Mouse (Mus musculus): ENCODE data around the gene Nlrp4e. TPM values are rescaled to one million over a fixed set of nuclear protein-coding genes. Genes with fewer than 3 reads are reported as not detected.
"Not testable (repeated sequence)": the region's sequence is repeated elsewhere in the genome, so short reads cannot be mapped to it uniquely, and the experiment has no call there.

Gene Nlrp4e
- polyA plus RNA-seq (2021): not detected

- H3K27me3 ChIP-seq; DNase-seq (ENCODE audit: low read depth, low spot score); ATAC-seq; POLR2A ChIA-PET; in situ Hi-C loops (cut with MboI; ENCODE audit: low pct_unique_long_range_greater_than_20kb); CTCF ChIA-PET: not testable (repeated sequence)
Observed at GRCm38 (mm10) chr7:23300892-23301291, at the start of gene Nlrp4e. Gene Nlrp4e (plus strand): TSS chr7:23301192.

DNA sequence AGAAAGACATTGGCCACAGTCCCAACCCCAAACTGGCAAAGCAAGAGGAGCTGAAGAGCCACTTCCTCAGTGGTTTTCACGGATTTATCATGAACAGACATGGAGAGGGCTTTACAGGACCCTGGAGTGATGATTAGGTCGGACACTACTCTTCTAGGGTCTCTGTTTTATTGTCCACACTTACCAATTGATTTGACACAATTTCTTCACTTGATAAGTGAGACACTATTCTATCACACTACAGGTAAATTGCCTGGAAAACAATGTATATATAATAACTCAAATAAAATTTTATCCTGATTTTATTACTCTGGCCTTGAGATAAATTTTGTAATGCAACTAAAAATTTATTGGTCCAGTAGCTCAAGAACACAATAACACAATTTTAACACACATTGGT, 49.4 kb upstream of the Nlrp4e start, which contains the start of gene Vmn1r166:
Gene Vmn1r166, minus strand, starts transcription at position 101 of the 400 bp plus-strand sequence.
- CTCF ChIA-PET; DNase-seq (ENCODE audit: low read depth, low spot score); in situ Hi-C loops (cut with MboI; ENCODE audit: low pct_unique_long_range_greater_than_20kb); POLR2A ChIA-PET; H3K27me3 ChIP-seq; ATAC-seq: not testable (repeated sequence)

DNA sequence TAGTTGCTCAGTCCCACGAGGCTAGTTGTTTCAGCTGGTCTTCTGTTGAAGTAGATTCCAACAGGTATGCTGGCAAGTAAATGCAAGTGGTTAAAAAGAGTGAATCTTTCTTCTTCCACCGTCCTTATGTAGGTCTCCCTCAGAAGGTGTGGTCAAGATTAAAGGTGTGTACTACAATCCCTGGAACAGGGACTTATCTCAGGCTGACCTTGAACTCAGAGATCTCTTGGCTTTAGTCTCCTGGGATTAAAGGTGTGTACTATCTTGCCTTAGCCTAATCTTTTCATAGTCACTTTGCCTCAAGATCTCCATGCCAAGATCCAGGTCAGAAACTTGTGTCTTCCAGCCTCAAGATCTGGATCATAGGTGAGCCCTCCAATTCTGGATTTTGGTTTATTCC, 22.2 kb upstream of the Nlrp4e start, which contains the start of gene Gm6902:
Gene Gm6902, minus strand, starts transcription at position 101 of the 400 bp plus-strand sequence.
- in situ Hi-C loops (cut with MboI; ENCODE audit: low pct_unique_long_range_greater_than_20kb); POLR2A ChIA-PET; CTCF ChIA-PET; DNase-seq (ENCODE audit: low read depth, low spot score); H3K27me3 ChIP-seq; ATAC-seq: not testable (repeated sequence)

DNA sequence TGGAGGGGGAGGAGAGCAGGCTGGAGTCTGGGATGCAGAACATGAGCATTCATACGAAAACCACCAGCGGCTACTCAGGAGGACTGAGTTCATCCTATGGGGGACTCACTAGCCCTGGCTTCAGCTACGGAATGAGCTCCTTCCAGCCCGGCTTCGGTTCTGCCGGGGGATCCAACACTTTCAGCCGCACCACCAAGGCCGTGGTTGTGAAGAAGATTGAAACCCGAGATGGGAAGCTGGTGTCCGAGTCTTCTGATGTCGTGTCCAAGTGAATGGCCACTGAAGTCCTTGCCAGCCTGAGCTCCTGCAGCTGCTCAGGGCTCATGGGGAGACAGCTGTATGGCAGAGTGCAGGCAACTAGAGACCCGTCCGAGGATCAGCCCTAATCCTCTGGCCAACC, 57.3 kb downstream of the Nlrp4e start:
- H3K27me3 ChIP-seq; in situ Hi-C loops (cut with MboI; ENCODE audit: low pct_unique_long_range_greater_than_20kb); ATAC-seq; POLR2A ChIA-PET; DNase-seq (ENCODE audit: low read depth, low spot score); CTCF ChIA-PET: not testable (repeated sequence)

GRCm38 (mm10) chr7:23385589-23385988, 84.6 kb downstream of the Nlrp4e start, which contains the start of gene Nlrp5:
Gene Nlrp5 (plus strand): TSS chr7:23385889.
- TF ChIP-seq CTCF (IDR thresholded peaks at IDR 0.05): no peak
- ATAC-seq (no peak), DNase-seq (ENCODE audit: low read depth, low spot score) (no peak)
- H3K27me3 ChIP-seq: no peaks in the 10 kb centered on the region
- in situ Hi-C loops (cut with MboI; ENCODE audit: low pct_unique_long_range_greater_than_20kb): no loop called here
- ChIA-PET POLR2A (no interaction called here), CTCF (no interaction called here)

Other genes starting within 250 kb of the Nlrp4e start
- not detected for gene Vmn1r163, start 245.7 kb upstream of the Nlrp4e start, polyA plus RNA-seq (2021)
- not detected for gene Gm8720, start 233.7 kb upstream of the Nlrp4e start, polyA plus RNA-seq (2021)
- gene Gm10662, start 156.7 kb upstream of the Nlrp4e start, polyA plus RNA-seq (2021): not detected
- not detected for gene Vmn1r165, start 83.9 kb upstream of the Nlrp4e start, polyA plus RNA-seq (2021)
- not detected for gene Vmn1r166, start 49.5 kb upstream of the Nlrp4e start, polyA plus RNA-seq (2021)
- gene Gm6902, start 22.3 kb upstream of the Nlrp4e start, polyA plus RNA-seq (2021): not detected
- gene Nlrp5, start 84.7 kb downstream of the Nlrp4e start, polyA plus RNA-seq (2021): not detected
- not detected for gene Vmn1r167, start 206.0 kb downstream of the Nlrp4e start, polyA plus RNA-seq (2021)
- not detected for gene Vmn1r168, start 238.5 kb downstream of the Nlrp4e start, polyA plus RNA-seq (2021)

All from Patski (cell line).